Comparison of ENCODE assay signal across 11 mouse cellular contexts in the genomic region with DNA sequence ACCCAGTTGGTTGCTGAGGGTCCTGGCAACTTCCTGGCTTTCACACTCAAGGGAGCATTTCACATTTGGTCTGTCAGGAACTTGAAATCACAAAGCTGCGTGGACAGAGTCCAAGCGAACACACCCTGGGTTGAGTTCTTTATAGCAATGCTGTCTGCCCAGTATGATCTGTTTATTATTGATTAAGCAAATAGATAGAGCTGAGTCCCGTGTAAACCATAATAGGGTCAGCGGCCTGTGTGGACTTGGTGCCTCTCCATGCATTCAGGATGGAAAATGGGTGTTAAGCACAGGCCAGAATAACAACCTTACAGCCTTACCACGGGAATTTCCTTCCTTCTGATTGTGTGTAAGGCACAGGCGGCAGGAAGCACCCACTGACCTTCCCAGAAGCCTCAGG. TPM values are rescaled to one million over a fixed set of nuclear protein-coding genes. Genes with fewer than 3 reads are reported as not detected.
DNase-seq lines count a peak whose midpoint lies in the region; ATAC-seq lines count a peak whose summit lies in the region.
"Had no signal": no experiment of that assay in that cellular context is flagged by ENCODE, and none has a peak within 500 bp of the region (broad histone marks: within the 10 kb centered on the region; RNA-seq: fewer than 3 reads in every experiment).

No protein-coding gene starts in this region.

- H3K4me1 ChIP-seq in midbrain, embryonic 14.5 days (ENCODE audit: control insufficient read depth, insufficient read depth, low read length): 0 out of 2 replicates have a peak, but pooled peaks cover 7% of the 10 kb centered on the region
- H3K4me1 ChIP-seq in midbrain, embryonic 10.5 days: peaks cover 16% of the 10 kb centered on the region
- H3K4me1 ChIP-seq in liver, embryonic 16.5 days (ENCODE audit: control insufficient read depth, low read depth, low read length): peaks cover 4% of the 10 kb centered on the region

- no peak overlapping the region for H3K4me2 ChIP-seq in midbrain, embryonic 14.5 days (ENCODE audit: low read length)
- no peak overlapping the region for H3K4me2 ChIP-seq in liver, embryonic 16.5 days (ENCODE audit: low read depth, low read length)

- intact Hi-C loops in heart, postnatal 25 days (cut with DNase I): no loop called here

- 0 out of 2 replicates have a peak, but pooled peaks cover 3% of the 10 kb centered on the region for H3K9me3 ChIP-seq in midbrain, embryonic 14.5 days (ENCODE audit: control insufficient read depth, low read length)
- 0 out of 2 replicates have a peak, but pooled peaks cover 5% of the 10 kb centered on the region for H3K9me3 ChIP-seq in midbrain, embryonic 10.5 days (replicated peaks)
- no peaks in the 10 kb centered on the region for H3K9me3 ChIP-seq in liver, embryonic 16.5 days (replicated peaks; ENCODE audit: control insufficient read depth, low read length)

- 0 out of 2 replicates have a peak overlapping the region, but pooled peaks have one; percentile 2 for H3K27ac ChIP-seq in midbrain, embryonic 14.5 days (replicated peaks; ENCODE audit: low read depth, low read length)
- no peak overlapping the region for H3K27ac ChIP-seq in midbrain, embryonic 10.5 days (replicated peaks)
- H3K27ac ChIP-seq in liver, embryonic 16.5 days (ENCODE audit: low read length): 0 out of 2 replicates have a peak overlapping the region, but pooled peaks have one; percentile 14

- no peaks in the 10 kb centered on the region for H3K27me3 ChIP-seq in midbrain, embryonic 14.5 days (ENCODE audit: control insufficient read depth, insufficient read depth, low read length)
- no peaks in the 10 kb centered on the region for H3K27me3 ChIP-seq in midbrain, embryonic 10.5 days (ENCODE audit: low read depth, poor library complexity, severe bottlenecking)
- H3K27me3 ChIP-seq in liver, embryonic 16.5 days (ENCODE audit: control insufficient read depth, insufficient read depth, low read depth, low read length): no peaks in the 10 kb centered on the region

- no peak overlapping the region for H3K4me3 ChIP-seq in midbrain, embryonic 14.5 days (replicated peaks; ENCODE audit: low read depth, low read length)
- no peak overlapping the region for H3K4me3 ChIP-seq in midbrain, embryonic 10.5 days
- H3K4me3 ChIP-seq in liver, embryonic 16.5 days (ENCODE audit: low read depth, low read length): no peak overlapping the region
- H3K4me3 ChIP-seq: myocyte had no signal

- no peak for ATAC-seq in midbrain, embryonic 14.5 days (ENCODE audit: low FRiP score, low TSS enrichment)
- ATAC-seq in liver, embryonic 16.5 days (ENCODE audit: low read depth): peak; percentile 50
- no peak for ATAC-seq in erythroid progenitor cell, adult 5-6 weeks (replicated peaks; ENCODE audit: low FRiP score, poor library complexity, severe bottlenecking)

- DNase-seq in midbrain, embryonic 14.5 days: no peak
- no peak for DNase-seq in midbrain, embryonic 10.5 days (ENCODE audit: low spot score)
- DNase-seq in heart, postnatal 25 days (ENCODE audit: low spot score): peak; percentile 47
- peak; percentile 41 for DNase-seq in urinary bladder, postnatal 25 days (ENCODE audit: low spot score)
- DNase-seq in layer of hippocampus, adult 8-10 months (ENCODE audit: low spot score in 2 of 2): no peak
- no peak for DNase-seq in ovary, postnatal 10 days (ENCODE audit: low spot score)
- DNase-seq: adrenal gland, postnatal 36 days had no signal

- no peak overlapping the region for H3K9ac ChIP-seq in midbrain, embryonic 14.5 days (replicated peaks; ENCODE audit: low read length)
- no peak overlapping the region for H3K9ac ChIP-seq in liver, embryonic 16.5 days (ENCODE audit: low read depth, low read length)

- WGBS in midbrain, embryonic 14.5 days: 73% methylated on average over 6 of the region's 6 CpGs
- 77% methylated on average over 6 of the region's 6 CpGs for WGBS in midbrain, embryonic 10.5 days
- 30% methylated on average over 6 of the region's 6 CpGs for WGBS in liver, embryonic 16.5 days (ENCODE audit: insufficient replicate concordance)

- H3K36me3 ChIP-seq in midbrain, embryonic 14.5 days (ENCODE audit: control insufficient read depth, insufficient read depth, low read length): no peaks in the 10 kb centered on the region
- H3K36me3 ChIP-seq in midbrain, embryonic 10.5 days: no peaks in the 10 kb centered on the region
- H3K36me3 ChIP-seq in liver, embryonic 16.5 days (ENCODE audit: control insufficient read depth, insufficient read depth): no peaks in the 10 kb centered on the region

RNA-seq across cellular contexts. Expression of a gene that starts 49.0 kb away (rescaled TPM):
- polyA plus RNA-seq in midbrain, embryonic 14.5 days (2014; fragmentation: Nextera tagmentation; extraction: Ambion mirVana): 3.8 and 5.4 TPM in 2 replicates
- 0.43 and 0.79 TPM in 2 replicates for polyA plus RNA-seq in midbrain, embryonic 10.5 days (2016; fragmentation: Nextera tagmentation; extraction: Ambion mirVana)
- total RNA-seq in heart, postnatal 25 days (2021): 1 to 10 TPM; 4.5 to 4.8 TPM
- 0.01 and 0.02 TPM in 2 replicates for polyA plus RNA-seq in liver, embryonic 16.5 days (2015; fragmentation: Nextera tagmentation; extraction: Ambion mirVana)
- not detected in 2 replicates for total RNA-seq in erythroid progenitor cell, adult 5-6 weeks (2015; ENCODE audit: low replicate concordance)
- not detected in 2 replicates for total RNA-seq in erythroid progenitor cell, adult 5-6 weeks (2017; ENCODE audit: low replicate concordance)
- 10 to 100 TPM; 45.8 to 63.9 (median 55.6) TPM for total RNA-seq in layer of hippocampus, adult 8-10 months (2022)
- total RNA-seq: MEL had no signal

Comparison
In these comparisons a context has a peak if more than half of its experiments do, and no peak if none do; other contexts are left out.
1. DNase-seq: peak in heart, postnatal 25 days (single experiment) and urinary bladder, postnatal 25 days (single experiment); none in midbrain, embryonic 14.5 days (single experiment), midbrain, embryonic 10.5 days (single experiment), layer of hippocampus, adult 8-10 months (0 of 2) and ovary, postnatal 10 days (single experiment).
2. RNA of a gene that starts 49.0 kb away (total RNA-seq): 45.8 to 63.9 TPM in layer of hippocampus, adult 8-10 months; 4.5 to 4.8 TPM in heart, postnatal 25 days and not detected in erythroid progenitor cell, adult 5-6 weeks; every median in the first group is over 4 times any median in the second.